Mouse (Mus musculus) activated CD4-positive, CD25-positive, alpha-beta regulatory T cell, adult 4 months (primary cell): ENCODE results near the gene Ric8b. TPM values are rescaled to one million over a fixed set of nuclear protein-coding genes. Genes with fewer than 3 reads are reported as not detected.
A peak's percentile ranks its signal among the peaks of the same experiment; 100 is the strongest.

Experiments
- ATAC-seq: one replicate; pipeline ENCODE4 v1.8.0; 2017
- polyA plus RNA-seq, 2 experiments: library from polyadenylated mRNA; unstranded; fragments of 100-300 nt; shearing (Covaris generic); gene quantifications; one replicate each; pipeline ENCODE4 v1.2.1; 2017

The Ric8b gene
- polyA plus RNA-seq, 2 experiments from 2014 or later: 5.6 to 7.4 TPM

DNA sequence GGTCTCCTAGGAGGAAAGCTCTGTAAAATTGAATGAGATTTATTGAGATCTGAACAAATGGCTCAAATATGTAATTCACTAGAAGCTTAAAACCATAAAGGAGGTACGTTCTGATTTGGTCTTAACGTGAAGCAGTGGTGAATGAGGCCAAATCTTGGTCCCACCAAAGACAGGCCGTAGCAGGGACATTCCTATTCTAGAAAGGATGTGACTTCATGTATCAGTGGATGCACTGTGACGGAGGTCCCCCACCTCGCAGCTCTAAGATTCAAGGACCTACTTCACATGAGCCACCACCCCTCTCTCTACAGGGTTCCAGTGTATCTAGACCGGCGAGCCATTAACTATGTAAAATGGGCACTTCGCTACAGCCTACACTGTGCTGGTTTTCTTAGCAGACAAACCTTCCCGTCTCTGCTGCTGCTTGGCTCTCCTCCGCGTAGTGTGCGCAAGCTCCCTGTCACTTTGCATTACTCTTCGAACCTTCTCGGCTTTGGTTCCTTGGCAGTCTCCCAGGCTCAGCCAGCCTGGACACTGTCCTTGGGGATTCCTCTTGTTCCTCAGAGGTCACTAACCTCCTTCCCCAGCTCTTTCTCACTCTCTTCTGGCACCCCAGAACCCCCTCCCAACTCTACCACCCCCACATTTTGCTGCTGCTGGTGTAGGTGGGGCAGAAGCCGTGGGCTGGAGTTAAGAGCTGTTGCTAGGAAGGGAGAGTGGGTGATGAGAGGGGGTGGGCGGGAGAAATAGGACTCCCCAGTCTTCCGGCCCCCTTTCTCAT is 8.2 kb upstream of the Ric8b start:
- ATAC-seq: no peak

DNA sequence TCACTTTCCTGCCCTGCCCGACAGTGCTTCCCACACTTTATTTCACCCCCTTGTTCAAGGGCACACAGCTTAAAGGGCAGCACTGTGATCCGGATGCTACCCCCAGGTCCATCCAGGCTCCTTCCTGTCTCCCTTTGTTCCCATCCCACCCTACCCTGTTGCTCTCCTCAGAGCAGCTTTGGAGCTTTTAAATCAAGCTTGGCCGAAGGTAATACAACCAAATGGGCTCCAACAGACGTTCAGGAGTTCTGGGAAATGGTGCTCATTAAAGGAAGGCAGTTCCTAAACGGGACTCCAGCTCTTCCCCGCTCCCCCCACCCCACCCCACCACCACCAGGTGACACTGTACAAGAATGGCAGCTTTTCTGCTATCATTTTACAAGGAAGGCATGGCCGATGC is 7.2 kb upstream of the Ric8b start:
- no peak for ATAC-seq

DNA sequence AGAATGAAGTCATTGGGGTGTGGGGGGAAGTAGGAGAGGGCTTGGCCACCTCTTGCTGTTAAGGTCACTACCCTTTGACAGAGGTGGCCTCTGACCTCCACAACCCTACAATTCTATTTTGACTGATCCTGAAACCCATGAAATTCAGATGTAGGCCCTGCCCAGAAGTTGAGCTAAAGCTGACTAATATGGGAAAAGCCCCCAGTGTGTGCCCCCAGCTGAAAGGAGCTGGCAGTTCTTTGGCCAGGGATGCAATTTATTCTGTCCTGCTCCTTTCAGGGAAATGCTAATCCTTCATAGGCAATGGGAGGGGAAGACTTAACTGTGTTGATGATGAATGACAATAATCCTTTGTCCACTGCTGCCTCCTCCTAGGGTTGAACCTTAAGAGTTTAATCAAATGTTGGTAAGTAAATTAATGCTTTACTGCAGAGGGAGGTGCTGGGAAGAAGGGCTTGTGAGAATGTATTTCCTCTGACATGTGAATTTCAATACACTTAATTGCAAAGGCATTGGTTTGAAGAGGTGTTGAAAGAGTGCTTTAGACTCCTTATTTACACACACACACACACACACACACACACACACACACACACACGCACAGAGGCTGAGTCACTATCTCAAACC is 6.5 kb upstream of the Ric8b start:
- ATAC-seq: no peak

DNA sequence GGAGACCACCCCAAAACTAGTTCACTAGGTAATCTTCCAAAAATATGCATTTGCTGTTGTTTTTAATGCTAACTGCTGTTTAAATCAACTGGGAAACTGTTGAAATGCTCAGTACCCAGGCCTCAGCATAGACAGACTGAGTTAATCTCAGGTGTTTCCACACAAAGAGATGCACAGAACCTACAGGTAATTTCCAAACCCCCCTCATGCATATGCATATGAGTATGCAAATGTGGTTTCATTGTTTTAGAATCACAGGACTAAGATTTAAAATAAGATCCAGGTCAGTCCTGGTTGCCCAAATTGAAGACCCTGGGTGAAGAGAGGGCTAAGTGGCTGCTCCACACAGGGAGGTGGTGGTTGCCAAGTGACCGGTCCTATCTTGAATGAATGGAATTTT is 4.3 kb upstream of the Ric8b start:
- no peak for ATAC-seq

DNA sequence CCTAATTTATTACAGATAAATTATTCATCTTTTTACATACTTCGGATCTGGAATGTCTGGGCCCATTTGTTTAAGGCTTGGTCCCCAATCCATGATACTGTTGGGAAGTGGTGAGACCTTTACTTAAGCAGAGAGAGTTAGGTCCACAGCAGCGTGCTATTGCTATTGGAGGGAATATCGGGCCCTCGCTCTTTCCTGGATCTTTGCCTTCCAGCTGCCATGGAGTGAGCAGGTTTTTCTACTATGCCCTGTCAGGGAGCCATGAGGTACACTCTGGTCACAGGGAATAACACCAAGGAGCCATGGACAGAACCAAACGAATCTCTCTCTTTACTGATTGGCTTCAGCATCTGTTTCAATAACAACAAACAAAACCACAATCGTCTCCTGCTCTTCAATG is 1.9 kb upstream of the Ric8b start:
- ATAC-seq: no peak

DNA sequence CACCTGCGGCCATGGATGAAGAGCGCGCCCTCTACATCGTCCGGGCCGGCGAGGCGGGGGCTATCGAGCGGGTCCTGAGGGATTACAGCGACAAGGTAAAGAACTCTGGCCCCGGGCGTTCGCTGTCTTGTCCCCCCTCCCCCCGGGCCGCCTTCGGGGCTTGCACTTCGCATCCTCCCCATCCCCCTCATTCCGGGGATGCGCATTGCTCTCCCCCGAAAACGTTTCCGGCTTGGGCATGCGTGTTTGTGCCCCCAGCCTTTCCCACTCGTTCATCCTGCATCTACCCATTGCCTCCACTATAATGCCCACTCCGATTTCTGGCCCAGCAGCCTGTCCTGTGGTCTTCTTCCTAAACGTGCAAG is 297 bp downstream of the Ric8b start:
- peak; percentile 6 for ATAC-seq

DNA sequence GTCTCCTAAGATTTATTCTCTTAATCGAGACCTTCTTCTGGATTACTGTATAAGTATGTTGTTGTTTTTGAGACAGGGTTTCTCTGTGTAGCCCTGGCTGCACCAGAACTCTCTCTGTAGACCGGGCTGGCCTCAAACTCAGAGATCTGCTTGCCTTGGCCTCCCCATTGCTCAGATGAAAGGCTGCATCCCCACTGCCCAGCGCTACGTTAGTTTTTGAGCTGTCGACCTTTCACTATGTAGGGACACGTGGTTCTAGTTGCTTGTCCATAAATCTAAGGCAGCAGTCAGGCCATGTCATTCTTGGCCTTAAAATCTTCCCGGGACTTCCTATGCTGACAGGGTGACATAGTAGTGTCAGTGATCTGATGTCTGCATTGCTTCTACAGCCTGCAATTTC is 8.9 kb downstream of the Ric8b start:
- no peak for ATAC-seq

DNA sequence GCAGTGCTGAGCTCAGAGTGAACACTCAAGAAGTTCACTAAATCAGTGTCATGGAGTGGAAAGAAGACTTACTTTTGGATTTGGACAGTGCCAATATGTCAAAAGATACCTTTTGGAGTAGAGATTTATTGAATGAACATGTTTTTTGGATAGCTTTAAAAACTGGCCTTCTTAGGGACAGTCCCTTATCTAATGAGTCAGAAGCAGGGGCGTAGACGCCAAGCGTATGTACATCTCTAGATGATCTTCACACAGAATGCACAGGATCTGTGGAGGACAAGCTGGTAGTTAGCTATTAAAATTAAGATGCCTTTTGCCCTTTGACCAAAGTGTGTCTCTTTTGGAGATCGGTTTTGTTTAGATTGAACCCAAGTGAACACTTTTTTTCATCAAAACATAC is 9.5 kb downstream of the Ric8b start:
- peak; percentile 64 for ATAC-seq

DNA sequence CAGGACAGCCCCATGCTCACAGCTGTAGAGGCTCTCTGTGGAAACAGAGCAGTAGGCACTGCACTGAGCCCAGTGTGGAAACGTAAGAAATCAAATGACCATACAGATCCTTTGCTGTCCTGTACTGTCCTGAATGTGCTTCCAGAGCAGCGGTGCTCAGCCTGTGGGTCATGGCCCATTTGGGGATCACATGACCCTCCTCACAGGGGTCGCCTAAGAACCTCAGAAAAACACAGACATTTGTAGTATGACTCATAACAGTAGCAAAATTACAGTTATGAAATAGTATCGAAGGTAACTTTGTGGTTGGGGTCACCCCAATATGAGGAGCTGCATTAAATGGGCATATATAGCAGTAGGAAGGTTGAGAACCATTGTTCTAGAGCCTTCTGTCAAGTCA is 11.0 kb downstream of the Ric8b start:
- ATAC-seq: no peak

DNA sequence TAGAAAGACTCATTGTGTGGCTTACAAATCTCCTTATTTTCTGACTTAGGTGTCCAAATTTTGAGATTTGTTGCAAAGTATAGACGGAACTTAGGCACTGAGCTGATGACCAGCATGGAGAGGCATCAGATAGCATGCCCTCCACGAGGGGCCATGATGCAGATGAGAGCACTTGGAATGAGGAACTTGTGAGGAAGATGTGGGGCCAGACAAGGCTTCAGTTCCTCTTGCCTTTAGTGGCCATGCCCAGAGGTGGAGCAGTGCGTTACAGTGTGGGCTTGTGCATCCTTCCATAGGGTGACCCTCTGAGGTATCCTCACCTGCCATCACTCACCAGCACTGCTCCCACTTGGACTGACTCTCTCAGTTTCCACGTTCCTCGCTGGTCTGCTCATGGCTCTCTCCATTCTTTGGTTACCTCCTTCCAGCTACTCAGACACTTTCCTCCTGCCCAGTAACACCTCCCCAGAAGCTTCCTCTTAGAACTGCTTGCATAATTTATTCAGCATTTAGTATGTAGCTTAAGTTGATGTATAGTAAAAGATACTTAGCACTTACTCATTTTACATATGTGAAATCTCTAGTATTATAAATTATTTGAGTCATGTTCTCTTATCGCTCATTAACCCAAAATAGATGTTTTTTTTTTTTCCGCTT is 18.3 kb downstream of the Ric8b start:
- no peak for ATAC-seq

DNA sequence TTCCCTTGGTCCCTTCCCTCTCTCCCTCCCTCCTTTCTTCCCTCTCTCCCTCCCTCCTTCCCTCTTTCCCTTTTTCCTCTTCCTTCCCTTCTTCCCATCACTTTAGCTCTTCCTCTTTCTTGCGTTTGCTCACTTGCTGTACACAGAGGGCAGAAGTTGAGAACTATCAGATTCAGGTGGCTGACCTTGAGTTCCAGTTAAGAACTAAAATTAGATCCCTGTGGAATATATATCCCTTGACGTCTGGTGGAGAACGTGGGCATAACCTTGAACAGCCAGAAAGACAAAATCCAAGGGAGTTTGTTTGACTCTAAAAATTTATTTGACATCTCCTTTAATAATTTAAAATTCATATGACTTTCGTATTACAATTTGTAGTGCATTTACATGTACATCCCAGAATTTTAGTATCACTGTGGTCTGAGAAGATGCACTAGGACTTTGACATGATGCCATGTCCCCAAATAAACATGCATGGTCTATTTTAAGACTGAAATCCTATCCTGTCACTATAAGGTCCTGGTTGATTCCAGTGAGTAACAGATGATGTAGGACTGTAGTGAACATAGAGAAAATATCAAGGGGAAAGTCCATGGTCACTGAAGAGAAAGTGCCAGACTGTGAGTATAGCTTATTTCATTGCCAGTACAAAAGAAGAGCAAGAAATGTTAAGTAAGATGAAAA is 19.6 kb downstream of the Ric8b start:
- ATAC-seq: no peak

DNA sequence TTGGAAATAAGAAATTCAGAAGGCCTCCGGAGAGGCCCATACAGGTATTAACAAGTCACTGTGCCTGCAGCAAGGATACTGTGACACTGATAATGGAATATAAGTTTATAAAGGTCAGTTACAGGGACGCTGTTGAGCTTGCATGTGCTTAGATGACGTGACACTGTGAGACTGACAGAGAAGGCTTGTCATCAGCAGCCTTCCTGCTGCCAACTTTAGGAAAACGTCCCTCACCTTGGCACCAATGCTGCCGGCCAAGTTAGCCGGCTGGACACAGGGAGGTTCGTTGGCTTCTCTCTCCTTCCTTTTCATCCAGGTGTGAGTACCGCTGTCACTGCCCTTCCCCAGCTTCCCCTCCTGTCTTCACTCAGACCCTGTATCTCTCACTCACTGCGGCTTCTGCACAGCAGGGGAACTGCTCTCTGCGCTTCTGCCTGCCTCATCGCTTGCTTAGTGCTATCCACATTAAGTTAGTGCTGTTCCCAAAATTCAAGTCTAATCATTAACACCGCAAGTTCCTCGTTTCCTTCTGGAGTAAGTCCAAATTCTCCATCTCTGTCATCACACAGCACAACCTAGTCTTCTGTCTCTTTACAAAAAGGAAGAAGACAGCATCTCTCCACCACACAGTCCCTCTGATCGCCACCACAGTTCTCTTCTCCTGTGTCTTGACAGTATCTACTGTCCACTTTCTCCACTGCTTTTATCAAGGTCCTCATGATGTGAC is 20.8 kb downstream of the Ric8b start:
- no peak for ATAC-seq

DNA sequence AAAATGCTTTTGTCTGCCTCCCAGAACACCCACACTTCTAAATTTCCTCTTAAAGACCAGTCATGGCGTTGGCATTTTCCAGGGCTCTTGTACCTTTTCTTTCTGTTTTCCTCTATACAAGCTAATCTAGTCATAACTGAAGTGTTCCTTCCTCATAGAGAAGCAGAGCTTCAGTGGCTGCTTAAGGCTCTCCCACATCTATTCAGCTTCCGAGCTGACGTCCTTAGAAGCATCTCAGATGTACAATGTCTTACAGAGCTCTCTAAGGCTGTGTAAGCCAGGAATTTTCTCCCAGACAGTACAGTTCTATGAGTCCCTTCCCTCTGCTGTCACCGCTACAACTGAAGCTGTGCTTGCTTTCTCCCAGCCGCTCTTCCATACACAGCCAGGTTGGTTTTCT is 21.5 kb downstream of the Ric8b start:
- ATAC-seq: no peak

DNA sequence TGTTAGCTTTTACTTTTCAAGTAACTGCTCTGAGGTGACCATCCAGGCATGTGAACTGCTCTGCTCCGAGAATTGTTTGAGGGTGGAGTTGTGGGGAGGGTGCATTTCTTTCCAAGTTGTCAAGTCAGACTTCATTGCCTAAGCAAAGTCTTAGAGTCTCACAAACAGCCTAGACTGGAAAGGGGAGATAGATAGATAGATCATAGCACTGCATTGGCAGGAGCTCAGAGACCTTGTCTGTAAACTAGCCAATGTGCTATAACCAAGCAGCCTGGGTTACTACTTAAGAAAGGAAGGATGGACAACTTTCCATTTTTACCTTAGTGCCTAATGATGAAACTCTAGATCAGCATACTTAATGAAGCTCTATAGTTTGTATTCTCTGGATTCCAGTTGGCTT is 22.9 kb downstream of the Ric8b start:
- no peak for ATAC-seq

DNA sequence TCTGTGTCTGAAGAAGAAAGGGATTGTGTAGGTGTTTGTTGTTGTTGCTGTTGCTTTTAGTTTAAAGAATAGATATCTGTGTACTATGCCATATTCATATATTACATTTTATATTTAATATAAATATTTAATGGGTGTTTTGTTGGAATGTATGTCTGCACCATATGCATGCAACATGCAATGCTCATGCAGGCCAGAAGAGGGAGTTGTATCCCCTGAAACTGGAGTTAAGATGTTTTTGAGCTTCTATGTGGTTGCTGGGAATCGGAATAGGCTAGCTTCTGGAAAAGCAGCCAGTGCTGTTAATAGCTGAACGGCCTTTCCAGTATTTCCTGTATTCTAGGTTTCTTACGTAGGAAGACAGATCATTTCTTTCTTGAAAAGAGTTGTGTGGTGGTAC is 28.3 kb downstream of the Ric8b start:
- no peak for ATAC-seq

DNA sequence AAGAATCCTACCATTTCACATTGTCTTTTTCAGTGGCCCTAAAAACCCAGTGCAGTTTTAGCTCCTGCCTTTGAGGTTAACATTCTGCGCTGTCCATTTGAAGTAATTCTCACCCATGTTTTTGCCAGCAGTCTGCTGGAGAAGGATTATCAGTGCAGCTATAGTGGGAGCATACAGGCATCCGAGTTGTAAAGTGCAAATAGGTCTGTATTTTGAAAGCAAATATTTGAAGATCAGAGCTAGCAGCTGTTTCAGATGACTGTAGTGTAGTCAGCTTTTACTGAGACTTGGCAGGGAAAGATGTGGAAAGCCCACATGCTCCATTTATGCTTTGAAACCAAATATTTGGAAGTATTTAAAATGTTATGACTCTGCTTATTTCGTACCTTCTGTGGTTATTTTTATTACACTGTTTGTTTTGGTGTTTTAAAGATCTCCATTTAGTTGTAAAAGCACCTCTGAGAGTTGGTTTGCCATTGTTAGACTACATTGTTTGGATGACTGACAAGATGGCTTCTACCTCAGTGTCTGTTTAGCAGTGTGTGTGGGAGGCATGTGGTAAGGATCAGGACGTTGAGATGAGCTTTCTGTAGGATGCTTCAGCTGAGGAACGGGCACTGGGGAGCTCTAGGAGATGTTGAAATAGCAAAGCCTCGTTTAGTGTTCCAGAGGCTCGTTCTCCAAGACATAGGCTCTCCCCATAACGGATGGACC is 31.7 kb downstream of the Ric8b start:
- no peak for ATAC-seq

DNA sequence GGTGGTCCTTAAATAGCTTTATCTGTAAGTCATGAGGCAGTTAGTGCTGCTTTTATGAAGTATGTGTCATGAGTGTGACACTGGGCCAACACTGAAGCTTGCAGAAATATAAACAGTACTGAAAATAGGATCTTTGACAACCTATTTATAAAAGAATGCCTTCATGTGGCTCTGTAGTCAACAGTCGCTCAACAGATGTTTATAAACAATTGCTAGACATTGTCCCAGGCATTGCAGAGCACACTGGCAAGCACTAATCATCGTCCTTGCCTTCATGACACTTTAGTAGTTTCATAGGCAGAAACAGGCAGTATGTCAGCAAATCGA is 32.2 kb downstream of the Ric8b start:
- ATAC-seq: no peak

DNA sequence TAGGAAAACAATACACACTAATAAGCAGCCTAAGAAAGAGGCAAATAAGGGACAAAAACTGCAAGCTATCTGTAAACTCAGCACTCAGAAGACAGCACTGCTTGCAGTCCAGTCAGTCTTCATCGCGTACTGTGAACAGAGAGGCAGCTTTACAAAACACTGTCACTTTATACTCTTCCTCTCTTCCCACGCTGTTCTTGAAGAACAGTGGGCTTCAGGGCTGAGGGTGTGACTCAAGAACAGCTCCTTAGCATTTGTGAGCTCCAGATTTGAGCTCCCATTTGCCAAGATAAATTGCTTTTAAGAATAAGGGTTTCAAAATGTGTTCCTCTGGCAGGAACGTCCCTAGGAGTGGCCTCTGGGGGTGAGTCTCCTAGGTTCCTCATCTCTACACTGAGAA is 33.0 kb downstream of the Ric8b start:
- ATAC-seq: no peak

DNA sequence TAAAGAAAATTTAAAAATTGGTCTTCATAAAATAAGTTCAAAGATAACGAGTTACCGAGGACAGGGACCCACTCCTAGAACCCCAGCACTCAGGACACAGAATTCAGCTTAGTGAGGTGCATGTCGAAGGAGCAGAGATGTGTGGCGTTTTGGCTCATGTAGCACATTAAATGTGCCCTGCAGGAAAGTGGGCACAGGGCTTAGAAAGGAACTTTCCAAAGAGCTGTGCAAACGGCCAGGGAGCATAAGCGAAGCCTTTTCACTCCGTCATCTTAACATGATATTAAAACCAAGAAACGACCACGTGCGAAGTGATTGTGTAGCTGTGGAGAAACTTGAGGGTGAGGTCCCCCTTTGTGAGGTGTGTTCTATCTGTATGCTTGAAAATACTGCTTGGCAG is 36.8 kb downstream of the Ric8b start:
- ATAC-seq: no peak

DNA sequence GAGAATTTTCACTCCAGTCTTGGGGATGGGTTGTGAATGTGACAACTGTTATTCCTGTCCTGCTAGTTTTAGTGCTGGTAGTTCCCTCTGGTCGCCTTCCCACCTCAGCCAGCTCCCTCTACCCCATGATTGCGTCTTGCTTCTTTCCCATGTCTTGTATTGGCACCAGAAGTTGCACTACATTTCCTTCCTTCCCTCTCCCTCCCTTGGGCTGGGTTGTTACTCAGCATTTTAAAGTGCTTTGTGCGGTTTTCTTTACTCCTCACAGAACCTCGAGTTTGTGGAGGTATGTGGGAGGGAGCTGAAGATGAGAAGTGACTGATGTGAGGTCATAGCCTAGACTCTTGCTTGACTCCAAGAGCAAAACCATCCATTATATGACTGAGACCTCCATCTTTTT is 38.8 kb downstream of the Ric8b start:
- ATAC-seq: no peak

DNA sequence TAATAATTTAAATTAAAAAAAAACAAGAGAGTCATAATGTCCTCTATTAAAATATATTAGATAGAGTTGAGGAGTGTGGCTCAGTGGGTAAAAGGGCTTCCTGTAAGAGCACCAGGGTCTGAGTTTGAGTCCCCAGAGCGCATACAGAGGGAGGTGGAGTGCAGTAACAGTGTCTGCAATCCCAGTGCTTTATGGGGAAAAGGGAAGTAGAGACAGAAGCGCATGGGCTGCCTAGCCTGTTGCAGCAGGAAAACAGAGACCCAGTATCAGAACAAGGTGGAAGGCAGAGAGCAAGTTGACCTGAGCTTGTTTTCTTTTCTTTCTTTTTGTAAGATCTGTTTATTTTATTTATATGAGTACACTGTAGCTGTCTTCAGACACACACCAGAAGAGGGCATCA is 41.2 kb downstream of the Ric8b start:
- ATAC-seq: no peak

DNA sequence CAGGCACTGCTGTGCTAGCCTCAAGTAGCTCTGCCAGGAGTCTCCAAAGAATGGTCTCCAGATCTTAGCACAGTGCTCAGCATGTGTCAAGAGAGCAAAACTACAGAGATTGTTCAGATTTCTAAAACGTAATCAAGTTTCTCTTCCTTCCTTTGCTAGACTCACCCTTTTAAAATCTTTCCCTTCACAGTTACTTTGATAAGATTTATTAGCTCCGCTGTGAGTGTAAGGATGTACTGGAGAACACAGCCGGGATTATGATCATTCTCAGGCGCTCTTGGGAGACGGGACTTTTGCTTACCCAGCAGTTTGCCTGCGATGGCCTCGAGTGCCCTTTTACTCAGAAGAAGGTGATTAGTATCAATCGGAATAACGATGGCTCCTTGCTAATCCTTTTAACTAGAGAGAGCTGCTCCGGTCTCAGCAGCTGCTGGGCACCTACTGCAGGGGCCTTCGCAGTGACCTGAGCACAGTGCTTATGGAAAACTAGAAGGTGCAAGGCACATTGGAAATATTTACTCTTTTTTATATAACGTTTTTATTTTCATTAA is 43.0 kb downstream of the Ric8b start:
- ATAC-seq: no peak
